Mouse (Mus musculus) forebrain, embryonic 16.5 days (tissue): Measurements from ENCODE around the gene Gp5. TPM values are rescaled to one million over a fixed set of nuclear protein-coding genes. Genes with fewer than 3 reads are reported as not detected.

Experiments used
- ATAC-seq: fragments of 200-750 bp; cut with Nextera tagmentation; 2 replicates; pipeline ENCODE4 v1.8.0; 2017; ENCODE audit warnings: mild to moderate bottlenecking, moderate library complexity
- H3K27ac ChIP-seq: fragments of 300-500 bp; sonication (generic); 2 replicates; pipeline ENCODE4 v1.5.1; 2014; ENCODE audit warnings: low read length, control low read depth
- H3K27me3 ChIP-seq: fragments of 300-500 bp; sonication (generic); replicated peaks from 2 replicates; pipeline ENCODE4 v1.6.1; 2014; ENCODE audit warnings: low read length; ENCODE audit not compliant: control insufficient read depth, insufficient read depth
- H3K36me3 ChIP-seq: fragments of 300-500 bp; sonication (generic); 2 replicates; pipeline ENCODE4 v1.6.1; 2014; ENCODE audit not compliant: control insufficient read depth, insufficient read depth
- H3K4me1 ChIP-seq: fragments of 300-500 bp; sonication (generic); replicated peaks from 2 replicates; pipeline ENCODE4 v1.6.1; 2014; ENCODE audit warnings: low read length; ENCODE audit not compliant: control insufficient read depth, insufficient read depth
- H3K4me2 ChIP-seq: fragments of 300-500 bp; sonication (generic); 2 replicates; pipeline ENCODE4 v1.6.1; 2014; ENCODE audit warnings: mild to moderate bottlenecking, low read length, control low read depth
- H3K4me3 ChIP-seq: fragments of 300-500 bp; sonication (generic); replicated peaks from 2 replicates; pipeline ENCODE4 v1.5.1; 2014; ENCODE audit warnings: mild to moderate bottlenecking, low read length, control low read depth
- H3K9ac ChIP-seq: fragments of 300-500 bp; sonication (generic); replicated peaks from 2 replicates; pipeline ENCODE4 v1.6.1; 2014; ENCODE audit warnings: low read depth, low read length, control low read depth
- H3K9me3 ChIP-seq: fragments of 300-500 bp; sonication (generic); 2 replicates; pipeline ENCODE4 v1.6.1; 2016; ENCODE audit warnings: low read length; ENCODE audit not compliant: control insufficient read depth
- WGBS: fragments of 180-500 bp; shearing (Covaris S2); extraction: QIAGEN DNeasy Blood & Tissue Kit; methylation state at CpG from one replicate; pipeline ENCODE4 v1.1.7; 2014; 5-methylcytosine and 5-hydroxymethylcytosine counted together
- polyA plus RNA-seq: library from polyadenylated mRNA; unstranded; fragments of >200 nt; fragmentation: Nextera tagmentation; extraction: Ambion mirVana; gene quantifications from 2 replicates; pipeline ENCODE4 v1.2.1, GENCODE M21; 2015

Gene Gp5
- polyA plus RNA-seq, 1 experiment from 2014 or later = 0.28 TPM

DNA sequence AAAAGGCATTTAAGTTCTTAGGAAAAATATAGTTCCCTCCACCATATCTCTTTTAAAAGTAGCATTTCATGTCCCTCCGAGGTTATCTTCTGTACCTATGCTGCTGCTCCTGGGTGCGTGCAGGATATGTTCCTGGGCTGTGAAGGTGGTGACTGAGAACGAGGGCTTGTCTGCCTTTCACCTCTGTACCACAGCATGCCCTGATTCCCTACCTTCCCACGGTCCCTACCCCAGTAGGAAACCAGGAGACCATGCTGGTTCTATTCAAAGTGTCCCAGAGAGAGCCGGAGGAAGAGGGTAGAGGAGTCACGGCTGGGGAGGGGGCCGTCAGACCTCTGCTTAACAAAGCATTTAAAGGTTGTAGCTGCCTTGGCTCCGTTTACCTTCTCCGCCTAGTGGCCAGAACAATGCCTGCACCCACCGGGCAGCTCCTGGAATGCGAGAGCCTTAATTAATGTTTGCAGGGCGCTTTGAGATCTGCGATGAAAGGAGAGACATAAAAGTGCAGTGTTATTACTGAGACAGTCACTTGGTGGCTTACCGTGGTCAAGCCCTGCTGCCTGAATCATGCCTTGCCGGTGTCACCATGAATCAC lies 26.7 kb downstream of the Gp5 start:
- no peak overlapping the region for H3K9ac ChIP-seq
- WGBS = 1% methylated on average over 15 of the region's 15 CpGs
- H3K4me2 ChIP-seq = peak overlapping the region; percentile 37

DNA sequence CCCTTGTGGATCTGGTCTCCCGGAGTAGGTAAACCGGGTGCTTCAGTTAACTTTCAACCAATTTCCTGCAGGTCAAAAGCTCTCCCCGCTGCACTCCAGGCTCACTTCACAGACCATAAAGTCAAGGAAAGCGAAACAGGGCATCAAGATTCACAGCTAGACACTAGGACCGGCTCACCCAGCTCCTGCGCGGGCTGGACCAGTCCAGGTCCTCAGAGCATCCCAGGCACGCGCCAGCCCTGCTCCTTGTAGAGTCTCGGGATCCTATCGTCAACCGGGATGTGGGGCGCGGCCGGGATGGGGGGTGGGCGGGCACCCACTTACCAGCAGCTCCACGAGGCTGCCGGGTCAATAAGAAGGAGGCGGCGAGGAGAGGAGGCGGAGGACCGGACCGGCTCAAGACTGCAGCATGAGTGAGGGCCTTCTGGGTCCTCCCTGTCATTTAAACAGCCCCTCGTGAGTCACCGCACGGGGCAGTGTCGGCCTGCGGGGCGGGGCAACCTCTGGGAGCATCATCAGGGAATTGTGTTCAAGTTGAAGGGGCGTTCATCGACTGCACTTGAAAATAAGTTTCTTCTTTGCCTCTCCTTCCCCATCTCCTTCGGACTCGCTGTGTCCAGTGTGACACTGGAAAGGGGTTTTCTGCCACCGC lies 27.6 kb downstream of the Gp5 start, which contains the start of gene Lrrc15:
Gene Lrrc15, minus strand, starts transcription at position 413 of the 652 bp plus-strand sequence.
- Histone ChIP-seq H3K36me3 (no peaks in the 10 kb centered on the region), H3K9ac (peak within 1 kb of the TSS; percentile 23; the same call in 1 of the 2 replicates), H3K4me2 (peak within 1 kb of the TSS; percentile 52), H3K4me3 (peak within 1 kb of the TSS; percentile 30), H3K27me3 (peaks cover 14% of the 10 kb centered on the region), H3K27ac (no peak within 1 kb of the TSS), H3K4me1 (peaks cover 13% of the 10 kb centered on the region), H3K9me3 (no peaks in the 10 kb centered on the region)
- peak; percentile 42; the same call in 1 of the 2 replicates for ATAC-seq
- 9% methylated on average over 34 of the region's 34 CpGs for WGBS

More for the DNA sequence above, 26.7 kb downstream of the Gp5 start:
- Histone ChIP-seq H3K9me3 (no peaks in the 10 kb centered on the region), H3K4me1 (peaks cover 13% of the 10 kb centered on the region), H3K36me3 (no peaks in the 10 kb centered on the region), H3K27ac (no peak overlapping the region), H3K27me3 (peaks cover 14% of the 10 kb centered on the region), H3K4me3 (peak overlapping the region; percentile 5; the same call in 1 of the 2 replicates)
- ATAC-seq = peak; percentile 64

DNA sequence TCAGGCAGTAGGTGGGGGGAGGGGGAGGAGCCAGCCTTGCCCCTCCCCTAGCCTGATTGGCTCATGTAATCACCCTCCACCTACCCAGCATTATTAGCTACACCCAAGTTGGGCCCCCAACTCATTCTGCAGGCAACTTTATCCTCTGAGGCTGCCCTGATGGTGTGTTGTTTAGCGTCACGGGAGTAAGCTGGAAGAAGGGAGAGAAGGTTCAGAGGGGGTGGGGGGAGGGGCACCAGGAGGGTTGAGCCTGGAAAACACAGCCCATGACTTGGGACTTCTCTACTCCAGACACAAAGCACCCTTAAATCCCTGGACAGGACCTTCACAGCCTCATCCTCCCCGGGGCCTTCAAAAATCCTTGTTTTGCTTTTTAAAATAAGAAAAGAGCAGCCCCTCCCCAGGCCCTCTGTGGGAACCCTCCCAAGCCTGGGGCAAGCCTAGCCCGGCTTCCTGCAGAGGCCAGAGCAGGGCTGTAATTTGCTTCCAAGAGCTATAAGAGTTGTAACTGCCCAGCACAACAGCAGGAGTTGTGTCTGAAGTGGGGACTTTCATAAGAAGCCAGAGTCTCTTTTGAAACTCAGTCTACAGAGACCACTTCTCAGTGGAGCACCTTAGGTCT lies 29.8 kb downstream of the Gp5 start:
- Histone ChIP-seq H3K4me2 (no peak overlapping the region), H3K4me1 (peaks cover 13% of the 10 kb centered on the region), H3K36me3 (no peaks in the 10 kb centered on the region), H3K9ac (no peak overlapping the region), H3K9me3 (no peaks in the 10 kb centered on the region), H3K27me3 (peaks cover 14% of the 10 kb centered on the region), H3K27ac (no peak overlapping the region), H3K4me3 (no peak overlapping the region)
- WGBS = 7% methylated on average over 4 of the region's 4 CpGs
- ATAC-seq = no peak

DNA sequence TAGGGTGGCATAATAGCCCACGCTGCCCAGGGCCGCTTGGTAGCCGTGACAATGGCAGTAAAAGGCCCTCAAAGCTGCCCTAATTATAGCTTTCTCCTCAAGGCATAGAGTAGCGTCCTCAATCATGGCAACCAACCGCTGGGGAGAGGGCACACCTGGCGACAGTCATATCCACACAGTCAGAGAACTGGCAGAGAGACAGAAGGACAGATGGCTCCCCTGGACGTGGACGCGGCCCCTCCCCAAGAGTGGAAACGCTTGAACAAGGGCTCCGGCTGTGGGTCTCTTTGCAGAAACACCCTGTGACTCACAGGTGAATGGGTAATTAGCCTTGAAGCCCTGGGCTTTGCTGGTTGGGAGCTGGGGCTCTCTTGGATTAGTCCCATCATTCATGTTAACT lies 32.2 kb downstream of the Gp5 start:
- Histone ChIP-seq H3K4me1 (peaks cover 6% of the 10 kb centered on the region), H3K36me3 (no peaks in the 10 kb centered on the region), H3K27ac (no peak overlapping the region), H3K4me3 (no peak overlapping the region), H3K9me3 (no peaks in the 10 kb centered on the region), H3K4me2 (no peak overlapping the region), H3K9ac (no peak overlapping the region), H3K27me3 (peaks cover 9% of the 10 kb centered on the region)
- WGBS = 60% methylated on average over 11 of the region's 11 CpGs
- no peak for ATAC-seq

GRCm38 (mm10) chr16:30275558-30276340 lies 34.8 kb downstream of the Gp5 start:
- no peak overlapping the region for H3K4me2 ChIP-seq

DNA sequence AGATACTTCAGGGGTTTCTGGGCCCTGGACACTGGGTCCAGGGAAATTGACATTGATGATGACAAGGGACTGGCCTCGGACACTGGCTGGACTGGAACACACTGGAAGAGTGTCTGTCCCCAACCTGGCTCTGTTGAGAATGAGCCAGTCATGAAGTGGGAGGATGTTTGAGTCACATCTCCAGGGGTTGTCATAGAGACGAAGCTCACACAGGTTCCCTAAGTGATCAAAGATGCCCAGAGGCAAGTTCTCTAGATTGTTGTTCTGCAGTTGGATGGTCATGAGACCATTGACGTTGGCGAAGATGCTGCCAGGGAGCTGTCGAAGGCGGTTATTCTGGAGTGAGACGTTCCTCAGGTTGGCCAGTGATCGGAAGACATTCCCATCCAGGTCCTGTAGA lies 37.5 kb downstream of the Gp5 start:
- Histone ChIP-seq H3K27ac (no peak overlapping the region), H3K9ac (no peak overlapping the region), H3K36me3 (no peaks in the 10 kb centered on the region), H3K27me3 (no peaks in the 10 kb centered on the region), H3K4me3 (no peak overlapping the region), H3K4me1 (peaks cover 7% of the 10 kb centered on the region), H3K9me3 (no peaks in the 10 kb centered on the region), H3K4me2 (no peak overlapping the region)
- WGBS = 96% methylated on average over 8 of the region's 8 CpGs
- ATAC-seq = no peak

More at GRCm38 (mm10) chr16:30275558-30276340, 34.8 kb downstream of the Gp5 start:
- Histone ChIP-seq H3K36me3 (no peaks in the 10 kb centered on the region), H3K9me3 (no peaks in the 10 kb centered on the region), H3K4me1 (peaks cover 7% of the 10 kb centered on the region), H3K9ac (no peak overlapping the region), H3K27ac (no peak overlapping the region), H3K27me3 (no peaks in the 10 kb centered on the region), H3K4me3 (no peak overlapping the region)
- no peak for ATAC-seq
- WGBS = 63% methylated on average over 15 of the region's 15 CpGs

DNA sequence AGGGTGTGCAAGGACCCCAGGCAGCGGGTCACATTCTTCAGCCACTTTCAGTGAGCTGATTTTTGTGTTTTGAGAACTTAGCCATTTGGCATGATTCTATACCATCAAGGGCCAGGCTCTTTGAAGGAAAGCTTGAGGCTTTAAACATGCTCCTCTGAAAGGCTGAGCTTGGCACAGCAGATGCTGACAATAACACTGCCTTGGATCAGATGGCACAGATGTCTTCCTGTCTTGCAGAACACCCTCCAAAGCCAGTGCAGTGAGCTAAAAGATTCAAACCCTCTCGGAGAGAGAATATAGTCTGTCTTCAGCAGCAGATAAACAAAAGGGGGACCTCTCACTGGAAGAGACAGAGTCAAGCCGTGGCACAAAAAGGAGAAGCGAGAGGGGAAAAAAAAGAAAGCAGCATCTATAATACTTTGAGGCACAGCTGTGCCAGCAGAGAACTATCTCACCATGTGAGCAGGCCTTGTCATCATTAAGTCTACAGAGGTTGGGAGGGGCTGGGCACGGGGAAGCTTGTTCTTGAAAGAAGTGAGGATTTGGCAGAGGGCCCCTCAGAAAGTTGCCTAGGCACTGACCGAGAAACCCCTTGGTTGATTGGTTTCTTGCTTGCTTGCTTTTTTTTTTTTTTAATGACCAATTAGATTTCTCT lies 38.5 kb downstream of the Gp5 start:
- Histone ChIP-seq H3K4me3 (no peak overlapping the region), H3K9me3 (no peaks in the 10 kb centered on the region), H3K36me3 (no peaks in the 10 kb centered on the region), H3K27me3 (no peaks in the 10 kb centered on the region), H3K4me2 (no peak overlapping the region), H3K4me1 (peaks cover 7% of the 10 kb centered on the region), H3K27ac (no peak overlapping the region), H3K9ac (no peak overlapping the region)
- ATAC-seq = 0 out of 2 replicates have a peak, but pooled peaks have one; percentile 31
- WGBS = 26% methylated on average over 6 of the region's 6 CpGs

DNA sequence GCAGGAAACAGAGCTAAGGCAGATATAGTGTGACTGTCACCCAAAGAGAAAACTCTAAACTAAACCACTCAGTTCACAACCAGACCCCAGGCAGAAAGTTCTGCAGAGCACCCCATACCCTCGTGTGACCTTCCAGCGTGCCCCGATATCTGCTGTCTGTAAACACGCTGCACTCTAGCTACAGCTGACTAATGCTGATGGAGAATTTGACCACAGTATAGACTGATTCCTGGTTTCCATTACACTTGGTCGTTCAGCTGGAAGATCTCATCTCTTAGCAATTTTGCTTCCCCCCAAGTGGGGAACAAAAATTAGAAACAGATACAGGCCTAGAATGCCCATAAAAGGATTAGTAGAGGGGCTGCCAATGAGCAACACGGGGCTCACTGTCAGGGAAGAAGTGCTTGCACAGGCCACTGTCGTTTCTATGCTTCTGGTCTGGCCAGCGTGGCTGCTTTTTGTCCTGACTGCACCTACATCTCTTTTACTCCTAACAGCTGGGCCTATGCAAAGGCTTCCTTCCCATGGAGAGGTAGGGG lies 39.3 kb downstream of the Gp5 start:
- Histone ChIP-seq H3K27ac (no peak overlapping the region), H3K9ac (no peak overlapping the region), H3K4me3 (no peak overlapping the region), H3K4me1 (peaks cover 7% of the 10 kb centered on the region), H3K27me3 (no peaks in the 10 kb centered on the region), H3K9me3 (no peaks in the 10 kb centered on the region), H3K36me3 (no peaks in the 10 kb centered on the region), H3K4me2 (no peak overlapping the region)
- WGBS = 63% methylated on average over 8 of the region's 8 CpGs
- no peak for ATAC-seq
